Mouse (Mus musculus) frontal cortex, postnatal 14 days (tissue): ENCODE results near the gene Slfn5.
"Not testable (repeated sequence)": the region's sequence is repeated elsewhere in the genome, so short reads cannot be mapped to it uniquely, and the experiment has no call there.

Experiments
- DNase-seq, 2 experiments: peaks; one replicate each; pipeline ENCODE4 v3.0.0; 2022; ENCODE audit warnings: low spot score in 2 of 2

Slfn5 gene

DNA sequence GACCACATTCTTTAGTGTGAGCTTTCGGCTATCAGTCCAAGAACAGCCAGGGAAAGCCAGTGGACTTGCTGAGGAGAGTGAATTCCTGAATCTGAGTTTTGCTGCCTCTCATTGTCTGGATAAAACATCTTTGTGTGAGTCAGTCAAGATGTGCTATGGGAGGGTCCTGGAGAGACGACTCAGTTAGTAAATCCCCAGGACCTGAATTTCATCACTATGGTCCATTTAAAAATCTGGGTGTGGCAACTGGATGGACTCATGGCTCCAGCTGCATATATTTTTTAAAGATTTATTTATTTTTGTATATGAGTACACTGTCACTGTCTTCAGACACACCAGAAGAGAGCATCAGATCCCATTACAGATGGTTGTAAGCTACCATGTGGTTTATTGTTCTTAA lies 5.5 kb upstream of the Slfn5 start:
- DNase-seq = no peak

DNA sequence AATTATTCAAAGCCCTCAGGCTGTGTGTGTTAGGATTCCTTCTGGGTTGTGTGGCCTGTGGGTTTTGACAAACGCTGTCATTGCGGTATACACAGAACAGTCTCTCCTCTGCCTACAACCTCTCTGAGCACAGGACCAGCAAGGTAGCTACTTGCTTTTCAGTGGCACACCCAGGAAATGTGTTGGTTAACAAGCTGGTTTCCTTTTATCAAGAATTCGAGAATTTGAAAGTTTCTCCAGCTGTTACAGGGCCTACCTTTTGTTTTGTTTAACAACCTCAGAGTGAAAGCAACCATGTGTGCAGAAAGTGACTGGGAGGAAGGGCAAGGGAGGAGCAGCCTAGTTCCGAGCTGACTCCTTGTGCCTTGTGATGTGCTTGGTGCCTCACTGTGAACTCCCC lies 3.7 kb upstream of the Slfn5 start:
- no peak for DNase-seq

DNA sequence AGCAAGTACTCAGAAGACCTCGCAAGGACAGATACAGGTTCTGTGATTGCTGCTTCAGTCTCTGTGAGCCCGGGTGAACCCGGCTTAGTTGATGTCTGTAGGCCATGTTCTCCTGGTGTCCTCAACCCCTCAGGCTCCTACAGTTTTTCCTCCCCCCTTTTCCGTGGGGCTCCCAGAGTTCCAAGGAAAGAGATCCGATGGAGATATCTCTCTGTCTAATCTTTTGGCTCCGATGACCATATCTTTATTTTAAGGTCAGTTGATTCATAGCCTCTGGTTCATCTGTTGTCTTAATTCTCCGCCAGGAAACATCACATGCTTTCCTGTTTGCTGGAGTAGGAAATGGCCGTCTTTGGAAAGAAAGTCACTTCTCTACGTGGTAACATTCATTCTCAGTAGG lies 2.1 kb upstream of the Slfn5 start:
- DNase-seq = no peak

GRCm38 (mm10) chr11:82951865-82952611 lies 889 bp downstream of the Slfn5 start:
- no peak for DNase-seq

DNA sequence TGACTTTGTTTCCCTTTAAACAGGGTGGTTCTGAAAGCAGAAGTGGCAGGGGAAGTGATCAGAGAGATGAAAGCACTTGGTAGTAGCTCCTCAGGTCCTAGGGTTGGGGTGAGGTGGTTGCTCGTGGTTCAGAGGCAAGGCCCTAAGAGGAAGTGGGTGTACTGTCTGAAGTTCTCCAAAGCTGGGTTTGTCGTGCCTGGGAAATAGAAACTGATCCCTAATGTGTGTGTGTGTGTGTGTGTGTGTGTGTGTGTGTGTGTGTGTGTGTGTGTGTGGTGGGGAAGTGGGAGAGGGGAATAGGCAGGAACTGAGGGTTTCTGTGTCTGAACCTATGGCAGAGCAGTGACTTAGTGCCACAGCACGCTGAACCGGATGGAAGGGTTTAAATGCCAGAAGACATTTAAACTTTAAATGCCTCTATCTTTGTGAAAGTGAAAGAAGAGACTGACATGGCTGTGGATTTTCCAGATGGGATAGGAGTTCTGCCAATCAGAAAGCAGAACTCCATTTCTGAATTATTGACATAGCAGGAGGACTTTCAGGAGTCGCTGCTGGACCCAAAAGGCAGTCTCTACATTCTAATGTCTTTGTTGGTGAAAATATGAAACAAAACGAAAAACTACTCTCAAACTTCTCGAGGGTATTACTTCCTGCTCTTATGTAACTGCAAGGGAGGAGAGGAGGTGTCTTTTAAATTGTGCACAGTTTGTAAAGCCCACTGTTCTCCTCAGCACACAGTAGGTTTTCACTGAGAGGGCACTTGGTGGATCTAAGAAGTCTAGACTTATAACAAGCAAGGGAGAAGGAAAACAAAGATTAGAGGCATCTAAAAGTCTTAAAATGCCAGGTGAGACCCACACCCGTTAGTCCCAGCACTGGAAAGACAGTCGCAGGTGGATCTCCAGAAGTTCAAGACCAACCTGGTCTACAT lies 1.7 kb downstream of the Slfn5 start:
- no peak for DNase-seq

DNA sequence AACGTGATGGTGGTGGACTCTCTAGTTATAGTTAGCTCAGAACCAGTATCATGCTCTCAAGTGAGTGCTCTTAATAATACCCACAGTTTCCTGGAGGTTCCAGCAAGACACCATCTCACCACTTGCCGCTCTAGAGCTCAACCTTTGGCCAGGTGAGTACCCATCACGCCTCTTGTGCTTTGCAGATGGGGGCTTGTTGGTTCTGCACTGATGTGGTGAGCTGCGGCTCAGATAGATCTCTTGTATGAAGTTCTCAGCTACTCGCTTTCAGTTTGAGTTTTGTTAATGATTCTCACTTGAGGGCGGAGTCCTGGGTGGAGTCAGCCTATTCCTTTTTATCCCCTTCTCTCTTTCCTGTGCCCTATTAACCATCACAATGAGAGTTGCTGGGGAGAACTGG lies 3.5 kb downstream of the Slfn5 start:
- DNase-seq = no peak

DNA sequence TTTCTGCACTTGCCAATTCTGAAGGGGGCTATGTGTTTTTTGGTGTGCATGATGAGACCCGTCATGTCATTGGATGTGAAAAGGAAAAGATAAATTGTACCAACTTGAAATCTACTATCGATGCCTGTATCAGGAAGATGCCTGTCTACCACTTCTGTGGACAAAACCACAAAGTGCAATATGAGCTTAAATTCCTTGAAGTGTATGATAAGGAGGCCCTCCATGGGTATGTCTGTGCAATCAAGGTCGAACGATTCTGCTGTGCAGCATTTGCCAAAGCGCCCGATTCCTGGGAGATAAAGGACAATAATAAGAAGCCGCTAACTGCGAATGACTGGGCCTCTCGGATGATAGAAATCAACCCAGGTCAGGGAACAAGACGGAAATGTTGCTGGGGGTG lies 5.8 kb downstream of the Slfn5 start:
- no peak for DNase-seq

DNA sequence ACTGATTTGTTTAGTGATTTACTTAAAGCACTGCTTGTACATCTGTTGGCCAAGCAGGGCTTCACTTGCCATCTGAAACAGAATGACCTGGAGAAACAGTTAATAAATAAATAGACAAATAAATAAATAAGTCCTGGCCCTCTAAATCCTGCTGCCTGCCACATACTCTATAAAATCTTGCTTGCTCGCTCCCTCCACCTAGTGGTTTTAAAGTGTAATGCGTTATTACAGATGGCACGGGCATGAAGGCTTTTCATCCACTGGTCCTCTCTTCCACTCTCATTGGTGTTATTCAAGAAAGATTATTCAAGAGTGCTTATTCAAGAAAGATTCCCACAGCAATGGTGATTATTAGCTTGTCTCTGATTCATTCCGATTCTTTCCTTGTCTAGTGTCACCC lies 8.5 kb downstream of the Slfn5 start:
- DNase-seq = no peak

DNA sequence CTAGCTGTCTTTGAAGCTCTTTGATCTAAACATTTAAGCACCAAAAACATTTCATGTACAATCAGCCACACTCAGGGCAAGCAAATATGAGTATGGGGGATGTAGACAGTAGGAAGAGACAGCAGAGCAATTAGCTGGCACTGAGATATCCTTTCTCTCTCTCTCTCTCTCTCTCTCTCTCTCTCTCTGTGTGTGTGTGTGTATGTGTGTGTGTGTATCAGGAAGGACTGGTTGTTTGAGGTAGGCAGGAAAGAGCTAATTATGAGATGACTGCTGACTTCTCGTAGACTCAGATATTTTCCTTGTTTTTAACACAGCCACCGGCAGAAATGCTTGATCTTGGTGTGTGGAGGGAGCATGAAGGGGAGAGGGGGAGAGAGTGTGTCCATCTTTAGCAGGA lies 10.6 kb downstream of the Slfn5 start:
- DNase-seq = no peak

DNA sequence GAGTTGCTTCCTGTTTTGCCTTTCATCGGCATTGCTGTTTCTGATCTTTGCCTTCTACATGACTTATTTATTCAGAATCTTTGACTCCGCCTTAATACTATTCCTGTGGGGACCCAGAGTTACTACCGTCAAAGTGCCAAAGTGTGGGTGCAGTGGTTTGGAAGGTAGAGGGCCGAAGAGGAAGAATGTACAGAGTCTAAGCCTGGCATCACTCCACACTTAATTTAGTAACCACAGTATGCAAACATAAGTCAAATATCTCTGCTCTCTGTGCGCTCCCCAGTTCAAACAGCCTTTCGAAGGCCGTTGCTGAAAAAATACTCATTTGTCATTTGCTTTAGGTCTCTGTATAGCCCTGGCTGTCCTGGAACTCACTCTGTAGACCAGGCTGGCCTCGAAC lies 11.1 kb downstream of the Slfn5 start:
- DNase-seq = no peak

GRCm38 (mm10) chr11:82970712-82971589 lies 19.8 kb downstream of the Slfn5 start:
- DNase-seq = no peak

DNA sequence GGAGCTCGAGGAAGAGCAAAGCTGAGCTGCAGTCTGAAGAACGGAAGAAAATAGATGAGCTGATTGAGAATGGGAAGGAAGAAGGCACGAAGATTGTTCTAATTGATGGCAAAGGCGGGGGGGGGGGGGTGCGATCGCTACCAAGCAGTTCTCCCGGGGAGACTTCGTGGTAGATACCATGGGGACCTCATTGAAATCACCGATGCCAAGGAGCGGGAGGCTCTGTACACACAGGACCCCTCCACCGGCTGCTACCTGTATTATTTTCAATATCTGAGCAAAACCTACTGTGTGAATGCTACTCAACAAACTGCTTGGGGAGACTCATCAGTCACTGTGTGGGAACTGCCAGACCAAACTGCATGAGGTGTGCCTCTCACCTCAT lies 20.4 kb downstream of the Slfn5 start:
- DNase-seq = no peak

DNA sequence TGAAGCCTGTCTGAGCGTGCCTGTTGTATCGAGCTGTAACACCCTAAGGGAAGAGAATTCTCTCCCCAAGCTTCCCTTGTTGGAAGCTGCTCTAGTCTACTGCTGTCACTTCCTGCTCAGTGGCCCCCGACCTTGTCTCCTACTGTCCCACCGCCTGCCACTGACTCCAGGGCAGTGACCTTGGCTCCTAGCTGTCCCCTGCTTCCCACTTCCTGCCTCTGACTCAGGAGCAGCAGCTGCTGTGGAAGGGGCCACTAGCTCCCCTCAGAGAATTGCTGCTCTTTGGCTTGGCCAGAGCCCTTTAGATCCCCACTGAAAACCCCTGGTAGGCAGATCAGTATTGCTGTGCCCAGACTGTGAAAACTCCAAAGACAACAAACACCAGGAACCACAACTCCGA lies 22.8 kb downstream of the Slfn5 start:
- no peak for DNase-seq

GRCm38 (mm10) chr11:82982409-82982808 lies 31.3 kb downstream of the Slfn5 start:
- not testable (repeated sequence) for DNase-seq

DNA sequence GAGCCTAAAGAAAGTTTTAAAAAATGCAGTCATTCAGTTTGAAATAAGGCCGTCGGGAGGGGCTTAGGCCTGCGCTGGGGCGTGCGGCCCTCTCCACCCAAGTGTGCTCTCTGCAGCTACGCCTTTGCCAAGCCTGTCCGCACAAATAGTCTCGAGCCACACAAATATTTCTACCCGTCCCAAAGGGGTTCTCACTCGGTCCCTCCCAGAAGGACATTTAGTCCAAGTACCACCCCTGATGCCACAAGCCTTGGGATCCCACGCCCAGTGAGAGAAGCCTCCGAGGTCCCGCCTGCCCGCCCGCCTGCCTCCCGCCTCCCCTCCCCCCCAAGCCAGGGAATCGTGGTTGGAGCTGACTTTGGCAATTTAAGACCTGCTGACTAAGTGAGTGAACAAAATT lies 32.0 kb downstream of the Slfn5 start:
- no peak for DNase-seq

DNA sequence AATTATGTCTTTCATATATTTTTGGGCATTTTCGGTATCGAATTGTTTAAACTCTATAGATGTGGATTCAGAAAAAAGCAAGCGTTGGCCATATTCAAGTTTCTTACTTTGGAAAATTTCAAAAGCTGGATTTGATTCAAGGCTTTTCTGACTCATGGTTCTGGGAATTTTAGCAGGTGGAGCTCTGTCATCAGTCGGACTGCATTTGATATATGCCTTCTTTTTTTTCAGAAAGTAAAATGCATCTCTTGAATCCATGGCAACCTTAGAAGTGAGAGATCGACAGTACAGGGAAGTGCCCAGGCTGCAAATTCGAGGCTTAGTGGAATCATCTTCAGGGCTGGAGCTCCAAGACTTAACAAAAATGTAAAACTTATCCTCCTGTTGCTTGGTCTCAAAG lies 36.5 kb downstream of the Slfn5 start:
- no peak for DNase-seq

DNA sequence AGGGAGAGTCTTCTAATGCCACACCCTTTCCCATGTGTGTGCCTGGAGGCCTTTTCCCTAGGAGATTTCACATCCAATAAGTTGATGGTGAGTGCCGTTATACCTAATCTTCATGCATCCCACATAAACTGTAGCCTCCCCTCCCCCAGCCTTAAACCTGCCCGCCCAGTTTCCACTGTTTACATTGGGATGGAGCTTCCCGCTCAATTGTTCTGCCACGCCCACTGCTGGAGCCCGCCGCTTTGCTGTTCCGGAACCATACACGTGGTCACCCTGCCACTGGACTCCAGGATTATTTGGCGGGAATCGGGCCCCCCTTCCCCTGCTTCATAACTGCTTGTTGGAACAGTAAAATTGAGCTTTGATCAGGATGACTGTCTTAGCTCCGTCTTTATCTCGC lies 38.2 kb downstream of the Slfn5 start:
- DNase-seq = no peak

- DNase-seq = not testable (repeated sequence)
Measured at GRCm38 (mm10) chr11:82990612-82991385, 39.6 kb downstream of the Slfn5 start.

DNA sequence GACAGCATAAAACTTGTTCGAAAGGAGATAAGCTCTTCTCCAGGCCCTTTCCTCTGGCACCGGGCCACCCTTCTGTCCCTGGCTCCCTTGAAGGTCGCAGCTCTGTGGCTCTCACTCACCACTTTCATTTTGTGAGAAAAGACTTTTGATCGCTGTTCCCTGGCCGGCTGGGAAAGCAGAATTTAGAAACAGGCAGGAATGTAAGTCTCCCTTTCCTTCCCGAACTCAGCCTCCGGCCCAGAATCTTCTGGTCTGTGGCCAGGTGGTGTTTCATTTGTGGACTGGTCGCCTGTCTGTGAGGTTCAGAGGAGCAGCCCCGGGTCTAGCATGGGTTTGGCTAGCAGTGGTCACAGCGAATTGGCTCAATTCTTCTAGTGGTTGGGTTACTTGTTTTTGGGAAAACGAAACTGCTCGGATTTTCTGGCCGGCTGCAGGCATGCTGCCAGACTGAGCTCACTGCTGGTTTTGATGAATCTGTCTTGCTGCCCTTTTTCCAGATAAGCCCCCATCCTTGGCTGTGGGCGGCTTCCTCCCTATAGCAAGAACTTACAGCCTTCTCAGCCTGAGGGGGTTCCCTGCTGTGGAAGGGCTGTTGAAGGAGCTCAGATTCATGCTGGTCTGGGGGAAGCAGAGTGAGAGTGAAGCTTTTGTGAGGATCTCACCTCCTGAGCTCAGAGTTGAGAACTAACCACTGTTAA lies 40.5 kb downstream of the Slfn5 start, which contains the start of gene Slfn9:
Slfn9 (minus strand) TSS at position 362 of the 698 bp plus-strand sequence.
- peak in 1 of 2 experiments; percentile 14 for DNase-seq

GRCm38 (mm10) chr11:83013356-83013755 lies 62.2 kb downstream of the Slfn5 start:
- DNase-seq = no peak
